Mouse (Mus musculus): Measurements from ENCODE around the gene Emx1. TPM values are rescaled to one million over a fixed set of nuclear protein-coding genes. Genes with fewer than 3 reads are reported as not detected.
A peak's percentile ranks its signal among the peaks of the same experiment; 100 is the strongest.
"Not testable (repeated sequence)": the region's sequence is repeated elsewhere in the genome, so short reads cannot be mapped to it uniquely, and the experiment has no call there.

Emx1 gene
- 57.5 and 59.7 TPM in 2 replicates for polyA plus RNA-seq (2015; fragmentation: Nextera tagmentation; extraction: Ambion mirVana)

GRCm38 (mm10) chr6:85187340-85188211 lies at the start of gene Emx1:
Gene Emx1, plus strand, starts transcription at chr6:85187438.
- peak within 1 kb of the TSS; percentile 85 for H3K27ac ChIP-seq (ENCODE audit: low read length)
- H3K36me3 ChIP-seq (ENCODE audit: control insufficient read depth, insufficient read depth): no peaks in the 10 kb centered on the region
- peak within 1 kb of the TSS; percentile 87 for H3K9ac ChIP-seq (replicated peaks; ENCODE audit: low read depth, low read length)
- WGBS: under 1% methylated on average over 59 of the region's 81 CpGs
- H3K4me3 ChIP-seq (replicated peaks; ENCODE audit: low read length): peak within 1 kb of the TSS; percentile 72
- peaks cover 48% of the 10 kb centered on the region for H3K4me1 ChIP-seq (replicated peaks; ENCODE audit: control insufficient read depth, insufficient read depth, low read length)
- H3K4me2 ChIP-seq (ENCODE audit: low read length): peak within 1 kb of the TSS; percentile 67
- H3K27me3 ChIP-seq (replicated peaks; ENCODE audit: control insufficient read depth, insufficient read depth, low read length): peaks cover 5% of the 10 kb centered on the region; the same call in 1 of the 2 replicates
- ATAC-seq: peak; percentile 74
- H3K9me3 ChIP-seq (ENCODE audit: control insufficient read depth, low read length): no peaks in the 10 kb centered on the region

GRCm38 (mm10) chr6:85139534-85139933 lies 47.7 kb upstream of the Emx1 start:
- ATAC-seq: no peak
- no peaks in the 10 kb centered on the region for H3K27me3 ChIP-seq (replicated peaks; ENCODE audit: control insufficient read depth, insufficient read depth, low read length)
- WGBS: 94% methylated on average over 2 of the region's 2 CpGs

GRCm38 (mm10) chr6:85141013-85141412 lies 46.2 kb upstream of the Emx1 start:
- WGBS: 5% methylated on average over 6 of the region's 7 CpGs
- not testable (repeated sequence) for H3K4me3 ChIP-seq (replicated peaks; ENCODE audit: low read length); H3K36me3 ChIP-seq (ENCODE audit: control insufficient read depth, insufficient read depth); H3K4me2 ChIP-seq (ENCODE audit: low read length); H3K4me1 ChIP-seq (replicated peaks; ENCODE audit: control insufficient read depth, insufficient read depth, low read length); H3K9ac ChIP-seq (replicated peaks; ENCODE audit: low read depth, low read length); H3K9me3 ChIP-seq (ENCODE audit: control insufficient read depth, low read length); H3K27me3 ChIP-seq (replicated peaks; ENCODE audit: control insufficient read depth, insufficient read depth, low read length); ATAC-seq; H3K27ac ChIP-seq (ENCODE audit: low read length)

More at GRCm38 (mm10) chr6:85139534-85139933, 47.7 kb upstream of the Emx1 start:
- no peak overlapping the region for H3K9ac ChIP-seq (replicated peaks; ENCODE audit: low read depth, low read length)
- H3K36me3 ChIP-seq (ENCODE audit: control insufficient read depth, insufficient read depth): no peaks in the 10 kb centered on the region
- no peak overlapping the region for H3K4me3 ChIP-seq (replicated peaks; ENCODE audit: low read length)
- no peak overlapping the region for H3K27ac ChIP-seq (ENCODE audit: low read length)
- peaks cover 6% of the 10 kb centered on the region for H3K4me1 ChIP-seq (replicated peaks; ENCODE audit: control insufficient read depth, insufficient read depth, low read length)
- no peak overlapping the region for H3K4me2 ChIP-seq (ENCODE audit: low read length)
- no peaks in the 10 kb centered on the region for H3K9me3 ChIP-seq (ENCODE audit: control insufficient read depth, low read length)

- WGBS: 73% methylated on average over 3 of the region's 3 CpGs
- ATAC-seq: no peak
- H3K9ac ChIP-seq (replicated peaks; ENCODE audit: low read depth, low read length): no peak overlapping the region
- H3K36me3 ChIP-seq (ENCODE audit: control insufficient read depth, insufficient read depth): no peaks in the 10 kb centered on the region
- H3K9me3 ChIP-seq (ENCODE audit: control insufficient read depth, low read length): no peaks in the 10 kb centered on the region
- no peak overlapping the region for H3K4me3 ChIP-seq (replicated peaks; ENCODE audit: low read length)
- no peak overlapping the region for H3K4me2 ChIP-seq (ENCODE audit: low read length)
- no peaks in the 10 kb centered on the region for H3K4me1 ChIP-seq (replicated peaks; ENCODE audit: control insufficient read depth, insufficient read depth, low read length)
- no peaks in the 10 kb centered on the region for H3K27me3 ChIP-seq (replicated peaks; ENCODE audit: control insufficient read depth, insufficient read depth, low read length)
- no peak overlapping the region for H3K27ac ChIP-seq (ENCODE audit: low read length)
These were observed 42.8 kb upstream of the Emx1 start for GRCm38 (mm10) chr6:85144466-85144865.

GRCm38 (mm10) chr6:85147636-85148035 lies 39.6 kb upstream of the Emx1 start:
- no peak overlapping the region for H3K4me3 ChIP-seq (replicated peaks; ENCODE audit: low read length)
- H3K4me2 ChIP-seq (ENCODE audit: low read length): no peak overlapping the region
- no peaks in the 10 kb centered on the region for H3K9me3 ChIP-seq (ENCODE audit: control insufficient read depth, low read length)
- ATAC-seq: no peak
- 70% methylated on average over 3 of the region's 3 CpGs for WGBS
- no peaks in the 10 kb centered on the region for H3K36me3 ChIP-seq (ENCODE audit: control insufficient read depth, insufficient read depth)
- H3K4me1 ChIP-seq (replicated peaks; ENCODE audit: control insufficient read depth, insufficient read depth, low read length): no peaks in the 10 kb centered on the region
- no peak overlapping the region for H3K9ac ChIP-seq (replicated peaks; ENCODE audit: low read depth, low read length)
- no peaks in the 10 kb centered on the region for H3K27me3 ChIP-seq (replicated peaks; ENCODE audit: control insufficient read depth, insufficient read depth, low read length)
- no peak overlapping the region for H3K27ac ChIP-seq (ENCODE audit: low read length)

- 71% methylated on average over 3 of the region's 3 CpGs for WGBS
- no peak overlapping the region for H3K27ac ChIP-seq (ENCODE audit: low read length)
- H3K36me3 ChIP-seq (ENCODE audit: control insufficient read depth, insufficient read depth): no peaks in the 10 kb centered on the region
- H3K4me1 ChIP-seq (replicated peaks; ENCODE audit: control insufficient read depth, insufficient read depth, low read length): peaks cover 6% of the 10 kb centered on the region
- ATAC-seq: no peak
- no peaks in the 10 kb centered on the region for H3K27me3 ChIP-seq (replicated peaks; ENCODE audit: control insufficient read depth, insufficient read depth, low read length)
- H3K4me2 ChIP-seq (ENCODE audit: low read length): no peak overlapping the region
- no peak overlapping the region for H3K4me3 ChIP-seq (replicated peaks; ENCODE audit: low read length)
- H3K9ac ChIP-seq (replicated peaks; ENCODE audit: low read depth, low read length): no peak overlapping the region
- no peaks in the 10 kb centered on the region for H3K9me3 ChIP-seq (ENCODE audit: control insufficient read depth, low read length)
These were observed 36.9 kb upstream of the Emx1 start for GRCm38 (mm10) chr6:85150386-85150785.

GRCm38 (mm10) chr6:85153970-85154540 lies 33.2 kb upstream of the Emx1 start:
- Histone ChIP-seq H3K27me3 (replicated peaks; ENCODE audit: control insufficient read depth, insufficient read depth, low read length) (no peaks in the 10 kb centered on the region), H3K9ac (replicated peaks; ENCODE audit: low read depth, low read length) (no peak overlapping the region), H3K4me1 (replicated peaks; ENCODE audit: control insufficient read depth, insufficient read depth, low read length) (peaks cover 6% of the 10 kb centered on the region), H3K36me3 (ENCODE audit: control insufficient read depth, insufficient read depth) (no peaks in the 10 kb centered on the region), H3K4me3 (replicated peaks; ENCODE audit: low read length) (no peak overlapping the region), H3K9me3 (ENCODE audit: control insufficient read depth, low read length) (no peaks in the 10 kb centered on the region), H3K4me2 (ENCODE audit: low read length) (no peak overlapping the region), H3K27ac (ENCODE audit: low read length) (no peak overlapping the region)
- peak; percentile 67 for ATAC-seq
- WGBS: 7% methylated on average over 9 of the region's 9 CpGs

- WGBS: 2% methylated on average over 34 of the region's 34 CpGs
- Histone ChIP-seq H3K9ac (replicated peaks; ENCODE audit: low read depth, low read length) (peak overlapping the region; percentile 64), H3K9me3 (ENCODE audit: control insufficient read depth, low read length) (no peaks in the 10 kb centered on the region), H3K27me3 (replicated peaks; ENCODE audit: control insufficient read depth, insufficient read depth, low read length) (no peaks in the 10 kb centered on the region), H3K27ac (ENCODE audit: low read length) (no peak overlapping the region), H3K4me1 (replicated peaks; ENCODE audit: control insufficient read depth, insufficient read depth, low read length) (peaks cover 9% of the 10 kb centered on the region), H3K4me2 (ENCODE audit: low read length) (peak overlapping the region; percentile 71), H3K4me3 (replicated peaks; ENCODE audit: low read length) (peak overlapping the region; percentile 46), H3K36me3 (ENCODE audit: control insufficient read depth, insufficient read depth) (no peaks in the 10 kb centered on the region)
- ATAC-seq: peak; percentile 54
These were observed 32.2 kb upstream of the Emx1 start for GRCm38 (mm10) chr6:85154861-85155528.

GRCm38 (mm10) chr6:85156551-85156950 lies 30.7 kb upstream of the Emx1 start:
- not testable (repeated sequence) for ATAC-seq; H3K36me3 ChIP-seq (ENCODE audit: control insufficient read depth, insufficient read depth); H3K27ac ChIP-seq (ENCODE audit: low read length); H3K9ac ChIP-seq (replicated peaks; ENCODE audit: low read depth, low read length); H3K4me1 ChIP-seq (replicated peaks; ENCODE audit: control insufficient read depth, insufficient read depth, low read length); H3K9me3 ChIP-seq (ENCODE audit: control insufficient read depth, low read length); H3K4me3 ChIP-seq (replicated peaks; ENCODE audit: low read length); H3K27me3 ChIP-seq (replicated peaks; ENCODE audit: control insufficient read depth, insufficient read depth, low read length); H3K4me2 ChIP-seq (ENCODE audit: low read length)
- WGBS: 75% methylated on average over 2 of the region's 2 CpGs
